Mouse (Mus musculus): ENCODE data around the gene Wls.

DNA sequence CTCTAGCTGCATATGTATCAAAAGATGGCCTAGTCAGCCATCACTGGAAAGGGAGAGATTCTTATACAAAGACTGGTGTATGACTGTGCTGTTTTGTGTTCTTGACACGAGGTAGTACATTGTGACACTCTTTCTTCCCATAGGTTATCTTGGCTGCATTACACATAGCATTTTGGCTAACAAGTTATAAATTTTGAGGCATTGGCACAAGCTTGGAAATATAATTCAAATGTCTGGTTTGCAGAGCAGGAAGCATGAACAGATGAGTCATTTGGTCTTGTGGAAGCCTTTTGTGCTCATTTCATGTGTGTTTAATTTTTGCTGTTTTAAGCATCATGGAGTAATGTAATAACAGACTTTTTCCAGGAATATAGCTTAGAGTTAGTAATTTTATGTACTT is 26.2 kb downstream of the Wls start:
- TF ChIP-seq GATA1 (IDR thresholded peaks at IDR 0.05; ENCODE audit: borderline replicate concordance, low read length) (no peak), FLI1 (IDR thresholded peaks at IDR 0.05; ENCODE audit: low read length) (no peak)
